Mouse (Mus musculus) kidney, adult 2 months (tissue): ENCODE data around the gene Il4ra. TPM values are rescaled to one million over a fixed set of nuclear protein-coding genes. Genes with fewer than 3 reads are reported as not detected.

Experiments
- DNase-seq: peaks from one replicate; pipeline ENCODE4 v3.0.0; 2021
- H3K27ac ChIP-seq: fragments of 200-500 bp; 2 replicates; pipeline ENCODE4 v1.5.1; 2012; ENCODE audit warnings: low read depth, low read length, control low read depth, inconsistent platforms; ENCODE audit not compliant: insufficient read depth
- H3K27me3 ChIP-seq: fragments of 200-500 bp; replicated peaks from 2 replicates; pipeline ENCODE4 v1.6.1; 2012; ENCODE audit warnings: mild to moderate bottlenecking, moderate library complexity, low read length, inconsistent platforms; ENCODE audit not compliant: control insufficient read depth, insufficient read depth
- H3K36me3 ChIP-seq: fragments of 200-500 bp; 2 replicates; pipeline ENCODE4 v1.6.1; 2012; ENCODE audit warnings: mild to moderate bottlenecking, moderate library complexity, low read length, inconsistent platforms; ENCODE audit not compliant: control insufficient read depth, insufficient read depth
- H3K4me1 ChIP-seq: fragments of 200-500 bp; 2 replicates; pipeline ENCODE4 v1.6.1; 2011; ENCODE audit warnings: low read length; ENCODE audit not compliant: control insufficient read depth, insufficient read depth
- H3K4me3 ChIP-seq: fragments of 200-500 bp; 2 replicates; pipeline ENCODE4 v1.5.1; 2011; ENCODE audit warnings: mild to moderate bottlenecking, low read depth, low read length, control low read depth; ENCODE audit not compliant: insufficient read depth
- CTCF ChIP-seq: fragments of 200-500 bp; conservative IDR thresholded peaks from 2 replicates; pipeline ENCODE4 v1.5.1; 2011; ENCODE audit warnings: low read depth, mild to moderate bottlenecking, control low read depth, low read length, moderate library complexity, mixed read lengths; ENCODE audit not compliant: insufficient read depth, insufficient read length
- POLR2A ChIP-seq: fragments of 200-500 bp; IDR thresholded peaks from one replicate; pipeline ENCODE4 v1.6.1; 2011; ENCODE audit warnings: low read depth, low read length, control low read depth
- WGBS: fragments of 180-500 bp; shearing (Covaris S2); methylation state at CpG from one replicate; pipeline ENCODE4 v1.1.7; 2018; 5-methylcytosine and 5-hydroxymethylcytosine counted together
- polyA plus RNA-seq: library from polyadenylated mRNA; depleted of rRNA; stranded (reverse); fragments of >200 nt; gene quantifications from 2 replicates; pipeline ENCODE4 v1.2.3, GENCODE M21; 2012

Gene Il4ra
- polyA plus RNA-seq, 1 experiment = 20.3 TPM

DNA sequence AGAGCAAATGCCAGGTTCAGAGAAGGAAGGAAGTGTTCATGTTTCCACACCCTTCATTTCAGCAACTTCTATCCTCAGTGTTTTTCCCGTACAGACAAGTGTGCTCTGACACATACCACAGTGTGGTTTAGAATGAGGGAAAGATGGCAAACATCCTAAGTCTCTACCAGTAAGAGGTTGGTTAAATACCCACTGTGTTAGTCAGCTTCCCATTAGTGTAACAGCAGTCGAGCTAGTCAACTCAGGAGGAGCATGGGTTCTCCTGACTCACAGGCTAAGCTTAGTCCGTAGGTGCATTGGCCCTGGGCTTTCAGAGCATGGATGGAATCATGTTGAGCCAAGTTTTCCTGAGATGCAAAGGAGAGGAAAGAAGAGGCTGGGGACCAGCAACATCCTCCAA is 12.6 kb upstream of the Il4ra start:
- no peaks in the 10 kb centered on the region for H3K27me3 ChIP-seq
- no peak for DNase-seq
- H3K36me3 ChIP-seq = no peaks in the 10 kb centered on the region
- H3K4me3 ChIP-seq = no peak overlapping the region
- 92% methylated on average over 3 of the region's 3 CpGs for WGBS
- TF ChIP-seq CTCF (no peak), POLR2A (no peak)
- no peak overlapping the region for H3K27ac ChIP-seq
- no peaks in the 10 kb centered on the region for H3K4me1 ChIP-seq

DNA sequence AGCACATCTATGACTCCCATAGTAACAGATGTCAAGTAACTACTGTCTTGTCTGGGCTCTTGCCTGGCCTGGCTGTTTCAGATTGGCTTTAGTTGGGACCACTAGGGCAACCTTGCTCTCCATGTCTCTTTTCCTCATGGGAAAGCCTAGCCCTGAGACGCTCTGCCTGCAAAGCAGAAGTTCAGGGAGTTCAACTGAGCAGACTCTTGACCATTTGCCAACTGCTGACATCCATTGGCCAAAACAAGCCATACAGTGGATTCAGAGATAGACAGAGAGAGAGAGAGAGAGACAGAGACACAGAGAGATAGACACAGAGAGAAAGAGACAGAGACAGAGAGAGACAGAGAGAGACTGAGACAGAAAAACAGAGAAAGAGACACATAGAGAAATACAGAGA is 10.9 kb upstream of the Il4ra start:
- H3K4me3 ChIP-seq = no peak overlapping the region
- 42% methylated on average over 1 of the region's 1 CpGs for WGBS
- H3K27ac ChIP-seq = no peak overlapping the region
- no peaks in the 10 kb centered on the region for H3K36me3 ChIP-seq
- TF ChIP-seq POLR2A (no peak), CTCF (no peak)
- no peaks in the 10 kb centered on the region for H3K27me3 ChIP-seq
- H3K4me1 ChIP-seq = no peaks in the 10 kb centered on the region
- no peak for DNase-seq

DNA sequence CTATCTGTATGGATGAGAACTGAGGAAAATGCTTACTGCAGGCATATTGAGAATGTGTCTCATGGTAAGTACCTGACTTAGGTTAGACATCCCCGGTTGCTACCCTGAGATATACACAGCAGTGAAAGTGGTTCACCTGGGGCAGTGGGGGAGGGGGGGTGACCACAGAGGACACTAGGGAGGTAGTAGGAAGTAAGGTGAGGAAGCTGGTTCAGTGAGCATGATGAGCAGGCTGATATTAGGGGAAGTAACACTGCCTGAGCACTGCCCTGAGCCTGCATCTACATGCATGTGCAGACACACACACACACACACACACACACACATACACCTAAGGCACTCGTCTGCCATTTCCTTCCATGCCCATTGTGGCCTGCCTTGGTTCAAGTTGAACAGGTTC is 10.1 kb upstream of the Il4ra start:
- DNase-seq = no peak
- Histone ChIP-seq H3K4me1 (no peaks in the 10 kb centered on the region), H3K4me3 (no peak overlapping the region), H3K27me3 (no peaks in the 10 kb centered on the region), H3K36me3 (no peaks in the 10 kb centered on the region), H3K27ac (no peak overlapping the region)
- TF ChIP-seq CTCF (no peak), POLR2A (no peak)
- WGBS = 84% methylated on average over 2 of the region's 2 CpGs

DNA sequence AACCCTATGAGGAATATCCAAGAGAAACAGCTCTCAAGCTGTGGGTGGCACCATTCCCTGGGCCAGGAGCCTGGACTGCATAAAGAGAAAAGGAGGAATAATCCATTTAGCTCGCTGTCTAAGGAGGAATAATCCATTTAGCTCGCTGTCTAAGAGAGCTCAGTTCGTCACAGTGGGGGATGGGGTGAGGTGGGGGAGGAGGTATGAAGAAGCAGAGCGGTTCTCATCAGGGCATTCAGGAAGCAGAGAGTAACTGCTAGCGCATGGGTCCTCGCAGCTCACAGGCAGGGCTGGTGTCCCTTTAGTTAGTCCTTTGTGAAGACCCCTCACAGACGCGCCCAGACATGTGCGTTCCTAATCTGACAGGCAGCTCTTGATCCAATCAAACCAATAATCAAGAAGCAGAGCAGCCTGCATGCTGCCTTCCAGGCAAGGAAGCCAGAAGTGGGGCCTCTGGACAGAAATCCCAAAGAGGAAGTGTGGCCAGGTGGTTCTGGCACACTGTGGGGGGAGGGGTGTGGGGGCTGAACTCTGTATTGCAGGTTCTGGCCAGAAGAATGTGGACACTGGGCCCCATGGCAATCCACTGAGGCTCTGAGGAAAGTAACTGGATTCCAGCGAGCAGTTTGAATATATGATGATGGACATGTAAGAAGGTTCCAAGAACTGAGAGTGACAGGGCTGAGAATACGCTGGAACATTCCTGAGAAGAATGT is 9.4 kb upstream of the Il4ra start:
- DNase-seq = no peak
- Histone ChIP-seq H3K4me3 (no peak overlapping the region), H3K27ac (no peak overlapping the region), H3K4me1 (no peaks in the 10 kb centered on the region), H3K27me3 (no peaks in the 10 kb centered on the region), H3K36me3 (no peaks in the 10 kb centered on the region)
- TF ChIP-seq POLR2A (no peak), CTCF (no peak)
- 91% methylated on average over 11 of the region's 11 CpGs for WGBS

DNA sequence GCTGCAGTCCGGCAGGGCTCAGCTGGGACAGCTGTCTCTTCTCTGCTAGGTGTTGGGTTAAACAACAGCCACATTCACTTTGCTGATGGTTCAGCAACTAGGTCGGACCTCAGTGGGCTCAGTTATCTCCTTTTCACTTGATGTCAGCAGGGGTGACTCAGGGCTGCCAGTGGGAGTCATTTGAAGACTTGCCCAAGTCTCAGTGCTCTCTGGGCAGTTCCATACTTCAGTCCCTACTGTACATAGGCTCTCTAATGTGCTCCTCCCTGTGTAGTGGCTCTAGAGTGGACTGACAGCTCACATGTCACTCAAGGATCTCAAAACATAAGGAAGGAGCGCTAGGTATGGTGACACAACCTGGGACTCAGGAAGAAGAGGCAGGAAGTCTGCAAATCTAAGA is 8.4 kb upstream of the Il4ra start:
- no peak for DNase-seq
- WGBS = 51% methylated on average over 3 of the region's 3 CpGs
- no peaks in the 10 kb centered on the region for H3K27me3 ChIP-seq
- no peaks in the 10 kb centered on the region for H3K36me3 ChIP-seq
- H3K27ac ChIP-seq = no peak overlapping the region
- H3K4me3 ChIP-seq = no peak overlapping the region
- no peaks in the 10 kb centered on the region for H3K4me1 ChIP-seq
- TF ChIP-seq CTCF (no peak), POLR2A (no peak)

DNA sequence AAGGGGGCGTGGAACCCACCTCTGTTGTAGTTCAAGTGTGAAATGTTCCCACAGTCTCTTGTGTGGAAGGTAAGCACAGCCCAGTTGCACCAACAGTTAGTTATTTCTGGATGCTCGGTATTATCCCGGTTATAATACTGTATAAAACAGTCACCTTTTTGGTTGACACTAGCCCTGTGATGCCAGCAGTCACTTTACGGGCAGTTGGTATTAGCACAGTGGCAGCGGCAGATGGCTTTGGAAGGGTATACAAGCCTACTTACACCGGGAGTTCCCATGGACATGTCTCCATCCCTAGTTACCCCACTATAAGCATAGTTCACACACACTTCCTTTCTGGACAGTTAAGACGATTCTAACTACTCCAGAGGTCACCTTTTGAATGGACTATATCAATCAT is 6.6 kb upstream of the Il4ra start:
- no peaks in the 10 kb centered on the region for H3K36me3 ChIP-seq
- H3K27me3 ChIP-seq = no peaks in the 10 kb centered on the region
- no peaks in the 10 kb centered on the region for H3K4me1 ChIP-seq
- no peak for DNase-seq
- TF ChIP-seq CTCF (no peak), POLR2A (no peak)
- WGBS = 89% methylated on average over 7 of the region's 7 CpGs
- H3K4me3 ChIP-seq = no peak overlapping the region
- no peak overlapping the region for H3K27ac ChIP-seq

DNA sequence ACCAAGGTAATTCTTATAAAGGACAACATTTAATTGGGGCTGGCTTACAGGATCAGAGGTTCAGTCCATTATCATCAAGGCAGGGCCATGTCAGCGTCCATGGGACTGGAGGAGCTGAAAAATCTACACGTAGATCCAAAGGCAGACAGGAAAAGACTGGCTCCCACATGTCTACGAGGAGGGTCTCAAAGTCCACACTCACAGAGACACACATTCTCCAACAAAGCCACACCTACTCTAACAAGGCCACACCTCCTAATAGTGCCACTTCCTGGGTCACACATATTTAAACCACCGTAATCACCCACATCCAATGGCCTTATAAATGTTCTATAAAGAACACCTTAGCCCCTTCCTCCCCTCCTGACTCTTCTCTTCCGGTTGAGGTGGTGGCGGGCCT is 5.2 kb upstream of the Il4ra start:
- 81% methylated on average over 6 of the region's 6 CpGs for WGBS
- H3K27ac ChIP-seq = no peak overlapping the region

DNA sequence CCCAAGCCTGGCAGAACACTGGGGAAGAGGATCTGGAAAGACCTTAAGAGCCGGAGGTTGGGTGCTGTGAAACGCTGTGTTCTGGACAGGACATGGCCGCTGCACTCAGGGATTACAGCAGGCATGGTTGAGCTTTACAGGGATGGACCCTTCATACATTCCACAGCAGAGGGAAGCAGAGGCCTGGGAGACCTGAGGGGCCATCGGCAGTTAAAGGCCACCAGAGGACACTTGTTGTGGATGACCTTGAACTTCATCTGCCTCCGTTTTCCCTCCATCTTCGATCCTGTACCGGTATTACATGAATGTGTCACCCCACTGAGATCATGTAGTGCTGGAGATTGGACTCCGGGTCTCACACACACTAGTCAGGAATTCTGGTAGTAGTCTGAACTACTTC is 2.0 kb upstream of the Il4ra start:
- no peak for DNase-seq
- Histone ChIP-seq H3K4me1 (peaks cover 29% of the 10 kb centered on the region), H3K4me3 (no peak overlapping the region), H3K27me3 (no peaks in the 10 kb centered on the region), H3K36me3 (no peaks in the 10 kb centered on the region), H3K27ac (no peak overlapping the region)
- TF ChIP-seq CTCF (no peak), POLR2A (no peak)
- 90% methylated on average over 8 of the region's 8 CpGs for WGBS

More for the DNA sequence above, 5.2 kb upstream of the Il4ra start:
- TF ChIP-seq POLR2A (no peak), CTCF (no peak)
- Histone ChIP-seq H3K36me3 (no peaks in the 10 kb centered on the region), H3K4me3 (no peak overlapping the region), H3K27me3 (no peaks in the 10 kb centered on the region), H3K4me1 (peaks cover 7% of the 10 kb centered on the region; the same call in 1 of the 2 replicates)
- DNase-seq = no peak
